Mouse (Mus musculus): ENCODE measurements around the gene Mdga1. TPM values are rescaled to one million over a fixed set of nuclear protein-coding genes. Genes with fewer than 3 reads are reported as not detected.

The Mdga1 gene
- polyA plus RNA-seq, 1 experiment from 2014 or later: 3.3 TPM

DNA sequence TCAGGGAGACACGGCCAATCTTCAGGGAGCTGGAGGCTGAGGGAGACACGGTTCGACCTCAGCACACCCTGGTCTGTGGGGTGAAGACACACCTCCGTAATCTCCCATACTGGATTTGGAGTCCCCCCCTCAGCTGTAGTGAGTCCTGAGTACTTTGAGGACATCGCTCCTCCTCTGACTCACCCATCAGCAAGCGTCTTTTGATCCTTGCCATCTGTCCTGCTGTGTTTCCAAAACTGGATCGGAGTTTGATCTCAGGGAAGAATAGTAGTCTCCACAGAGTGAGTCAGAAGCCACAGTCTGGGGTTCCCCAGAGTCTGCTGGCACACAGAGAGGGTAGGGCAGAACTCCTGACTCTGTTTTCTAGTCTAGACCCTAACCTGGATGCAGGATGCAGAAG is 150.9 kb downstream of the Mdga1 start:
- Histone ChIP-seq H3K27me3 (ENCODE audit: control insufficient read depth, insufficient read depth, low read depth, low read length) (no peaks in the 10 kb centered on the region), H3K4me2 (ENCODE audit: low read depth, low read length) (no peak overlapping the region), H3K9me3 (ENCODE audit: control insufficient read depth, low read length) (no peaks in the 10 kb centered on the region), H3K9ac (ENCODE audit: low read length) (no peak overlapping the region), H3K27ac (ENCODE audit: low read length) (no peak overlapping the region), H3K4me1 (replicated peaks; ENCODE audit: control insufficient read depth, insufficient read depth, low read length) (peaks cover 19% of the 10 kb centered on the region), H3K4me3 (ENCODE audit: low read length) (no peak overlapping the region), H3K36me3 (ENCODE audit: control insufficient read depth, insufficient read depth, low read length) (no peaks in the 10 kb centered on the region)
- ATAC-seq (ENCODE audit: low read depth): peak; percentile 62
- WGBS: 66% methylated on average over 7 of the region's 7 CpGs

DNA sequence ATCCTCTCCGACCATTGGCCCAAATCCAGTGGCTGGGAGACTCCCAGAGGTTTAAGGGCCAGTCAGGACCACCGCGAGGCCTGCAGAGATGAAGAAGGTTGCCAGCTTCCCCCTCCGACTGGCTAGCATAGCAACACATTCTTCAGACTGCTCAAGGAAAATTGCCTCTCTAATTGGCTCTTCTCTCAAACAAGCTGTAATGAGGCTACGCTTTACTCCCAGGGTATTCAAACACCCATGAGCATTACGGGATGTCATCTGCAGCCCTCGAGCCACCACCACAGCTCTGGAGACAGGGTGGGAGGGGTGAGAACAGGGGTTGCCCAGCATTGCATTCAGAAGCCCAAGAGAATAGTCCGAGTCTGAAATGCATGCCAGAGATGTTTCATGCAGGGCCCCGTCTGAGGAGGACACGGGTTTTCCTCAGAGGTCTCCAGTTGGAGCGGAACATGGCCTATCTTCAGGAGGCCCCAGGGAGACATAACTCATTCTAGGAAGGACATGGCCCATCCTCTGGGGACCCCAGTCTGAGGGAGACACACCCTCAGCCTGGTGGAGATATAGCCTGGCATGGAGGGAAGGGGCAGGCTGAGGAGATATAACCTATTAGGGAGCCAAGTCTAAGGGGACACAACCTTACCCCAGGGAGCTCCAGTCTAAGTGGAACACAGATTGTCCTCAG is 151.5 kb downstream of the Mdga1 start:
- H3K4me3 ChIP-seq (ENCODE audit: low read length): no peak overlapping the region
- no peaks in the 10 kb centered on the region for H3K27me3 ChIP-seq (ENCODE audit: control insufficient read depth, insufficient read depth, low read depth, low read length)
- no peak overlapping the region for H3K4me2 ChIP-seq (ENCODE audit: low read depth, low read length)
- 49% methylated on average over 11 of the region's 11 CpGs for WGBS
- H3K9ac ChIP-seq (ENCODE audit: low read length): no peak overlapping the region
- no peak overlapping the region for H3K27ac ChIP-seq (ENCODE audit: low read length)
- peak; percentile 21; the same call in 1 of the 2 replicates for ATAC-seq (ENCODE audit: low read depth)
- H3K4me1 ChIP-seq (replicated peaks; ENCODE audit: control insufficient read depth, insufficient read depth, low read length): peaks cover 14% of the 10 kb centered on the region
- no peaks in the 10 kb centered on the region for H3K36me3 ChIP-seq (ENCODE audit: control insufficient read depth, insufficient read depth, low read length)
- no peaks in the 10 kb centered on the region for H3K9me3 ChIP-seq (ENCODE audit: control insufficient read depth, low read length)

DNA sequence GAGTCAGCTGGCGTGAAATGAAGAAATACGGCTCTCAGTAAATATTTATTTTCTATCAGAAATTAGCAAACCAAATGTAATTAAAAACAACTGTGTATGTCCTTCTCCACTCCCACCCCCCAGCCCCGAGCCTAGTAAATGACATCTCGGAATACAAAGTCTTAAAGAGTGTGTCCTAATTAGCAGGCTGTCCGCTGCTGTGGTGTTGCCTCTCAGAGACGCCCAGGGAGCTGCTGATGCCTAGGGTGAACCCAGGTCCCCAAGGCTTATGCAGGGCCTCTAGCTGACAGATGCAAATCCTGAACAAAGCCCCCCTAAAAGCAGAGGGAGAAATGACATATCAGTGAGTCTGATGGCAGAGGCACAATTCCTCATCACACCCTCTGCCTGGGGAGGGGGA is 155.1 kb downstream of the Mdga1 start:
- Histone ChIP-seq H3K27ac (ENCODE audit: low read length) (no peak overlapping the region), H3K27me3 (ENCODE audit: control insufficient read depth, insufficient read depth, low read depth, low read length) (no peaks in the 10 kb centered on the region), H3K4me1 (replicated peaks; ENCODE audit: control insufficient read depth, insufficient read depth, low read length) (peaks cover 14% of the 10 kb centered on the region), H3K9me3 (ENCODE audit: control insufficient read depth, low read length) (no peaks in the 10 kb centered on the region), H3K4me3 (ENCODE audit: low read length) (no peak overlapping the region), H3K4me2 (ENCODE audit: low read depth, low read length) (no peak overlapping the region), H3K9ac (ENCODE audit: low read length) (no peak overlapping the region), H3K36me3 (ENCODE audit: control insufficient read depth, insufficient read depth, low read length) (no peaks in the 10 kb centered on the region)
- ATAC-seq (ENCODE audit: low read depth): no peak
- 42% methylated on average over 6 of the region's 6 CpGs for WGBS

DNA sequence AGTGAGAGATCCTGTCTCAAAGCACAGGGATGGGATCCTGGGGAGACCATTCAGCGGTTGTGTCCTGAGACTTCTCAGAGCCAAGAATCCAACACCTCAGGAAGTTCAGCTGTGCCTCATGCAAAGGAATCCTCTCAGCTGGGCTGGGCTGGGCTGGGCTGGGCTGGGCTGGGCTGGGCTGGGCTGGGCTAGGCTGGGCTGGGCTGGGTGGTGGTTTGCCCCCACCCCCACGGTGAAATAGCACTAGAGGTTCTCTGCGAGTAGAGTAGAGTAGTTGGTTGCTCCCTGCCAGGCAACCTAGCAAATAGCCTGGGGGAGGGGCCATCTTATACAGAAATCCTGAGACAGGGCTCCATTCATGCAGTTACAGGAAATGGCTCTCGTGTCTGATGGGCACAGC is 156.6 kb downstream of the Mdga1 start:
- Histone ChIP-seq H3K9me3 (ENCODE audit: control insufficient read depth, low read length) (no peaks in the 10 kb centered on the region), H3K4me1 (replicated peaks; ENCODE audit: control insufficient read depth, insufficient read depth, low read length) (peaks cover 7% of the 10 kb centered on the region; the same call in 1 of the 2 replicates), H3K36me3 (ENCODE audit: control insufficient read depth, insufficient read depth, low read length) (no peaks in the 10 kb centered on the region), H3K27ac (ENCODE audit: low read length) (no peak overlapping the region), H3K4me3 (ENCODE audit: low read length) (no peak overlapping the region), H3K4me2 (ENCODE audit: low read depth, low read length) (no peak overlapping the region), H3K9ac (ENCODE audit: low read length) (no peak overlapping the region), H3K27me3 (ENCODE audit: control insufficient read depth, insufficient read depth, low read depth, low read length) (no peaks in the 10 kb centered on the region)
- peak; percentile 75 for ATAC-seq (ENCODE audit: low read depth)
- WGBS: 13% methylated on average over 4 of the region's 4 CpGs

DNA sequence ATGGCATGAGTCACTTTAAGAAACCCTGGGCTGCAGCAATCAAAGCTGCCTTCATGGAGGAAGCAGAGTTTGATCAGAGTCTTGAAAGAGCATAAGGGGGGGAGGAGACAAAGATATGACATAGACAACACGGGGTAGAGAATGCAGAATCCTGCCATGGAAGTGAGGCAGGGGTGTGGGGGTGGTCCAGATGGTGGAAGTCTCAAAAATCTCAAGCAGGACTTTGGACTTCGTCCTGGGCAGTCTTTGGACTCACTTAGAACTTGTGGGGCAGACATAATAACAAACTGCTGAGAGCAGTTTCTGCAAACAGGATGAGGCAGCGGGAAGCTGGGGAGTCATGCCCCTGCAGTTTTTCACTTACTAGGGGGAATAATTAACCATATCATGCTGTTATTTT is 166.3 kb downstream of the Mdga1 start:
- Histone ChIP-seq H3K4me1 (replicated peaks; ENCODE audit: control insufficient read depth, insufficient read depth, low read length) (no peaks in the 10 kb centered on the region), H3K9me3 (ENCODE audit: control insufficient read depth, low read length) (no peaks in the 10 kb centered on the region), H3K4me2 (ENCODE audit: low read depth, low read length) (no peak overlapping the region), H3K27ac (ENCODE audit: low read length) (no peak overlapping the region), H3K9ac (ENCODE audit: low read length) (no peak overlapping the region), H3K4me3 (ENCODE audit: low read length) (no peak overlapping the region), H3K36me3 (ENCODE audit: control insufficient read depth, insufficient read depth, low read length) (no peaks in the 10 kb centered on the region), H3K27me3 (ENCODE audit: control insufficient read depth, insufficient read depth, low read depth, low read length) (no peaks in the 10 kb centered on the region)
- WGBS: 51% methylated on average over 3 of the region's 3 CpGs
- ATAC-seq (ENCODE audit: low read depth): no peak

DNA sequence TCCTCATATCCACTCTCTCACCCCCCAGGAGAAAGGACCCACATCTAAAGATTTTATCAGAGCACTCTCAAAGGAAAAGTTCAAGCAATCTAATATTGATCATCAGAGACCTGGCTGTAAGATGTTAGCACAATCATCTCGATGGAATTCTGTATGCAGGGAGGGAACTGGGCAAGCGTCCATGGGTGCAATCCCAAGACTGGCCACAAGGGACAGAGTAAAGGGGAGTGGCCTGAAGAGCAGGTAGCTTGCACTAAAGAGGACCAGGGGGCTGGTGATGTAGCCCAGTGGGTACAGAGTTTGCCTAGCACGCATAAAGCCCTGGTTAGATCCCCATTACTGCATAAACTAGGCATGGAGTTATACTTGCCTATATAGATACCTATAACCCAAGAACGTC is 168.5 kb downstream of the Mdga1 start:
- 21% methylated on average over 4 of the region's 4 CpGs for WGBS
- H3K9me3 ChIP-seq (ENCODE audit: control insufficient read depth, low read length): no peaks in the 10 kb centered on the region
- no peak for ATAC-seq (ENCODE audit: low read depth)

DNA sequence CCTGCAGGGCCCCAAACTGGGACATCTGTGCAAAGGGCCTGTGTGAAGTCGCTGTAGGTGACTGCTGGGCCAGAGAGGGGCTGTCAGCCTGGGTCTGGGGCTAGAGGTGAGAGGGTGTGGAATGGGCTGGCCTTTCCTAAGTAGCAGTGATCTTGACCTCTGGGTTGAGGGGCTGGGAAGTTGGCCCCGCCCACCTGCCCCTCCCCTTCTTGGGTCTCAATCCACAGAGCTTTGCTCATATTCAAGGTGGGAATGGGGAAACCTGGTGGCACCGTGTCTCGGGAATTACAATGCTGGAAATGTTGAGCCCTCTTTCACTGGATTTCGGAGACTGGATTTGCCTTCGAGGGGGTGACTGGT is 169.8 kb downstream of the Mdga1 start:
- WGBS: 50% methylated on average over 6 of the region's 6 CpGs
- Histone ChIP-seq H3K27me3 (ENCODE audit: control insufficient read depth, insufficient read depth, low read depth, low read length) (peaks cover 5% of the 10 kb centered on the region; the same call in 1 of the 2 replicates), H3K27ac (ENCODE audit: low read length) (no peak overlapping the region), H3K4me2 (ENCODE audit: low read depth, low read length) (no peak overlapping the region), H3K4me3 (ENCODE audit: low read length) (no peak overlapping the region), H3K36me3 (ENCODE audit: control insufficient read depth, insufficient read depth, low read length) (no peaks in the 10 kb centered on the region), H3K9ac (ENCODE audit: low read length) (no peak overlapping the region), H3K4me1 (replicated peaks; ENCODE audit: control insufficient read depth, insufficient read depth, low read length) (peaks cover 4% of the 10 kb centered on the region; the same call in 1 of the 2 replicates), H3K9me3 (ENCODE audit: control insufficient read depth, low read length) (no peaks in the 10 kb centered on the region)
- no peak for ATAC-seq (ENCODE audit: low read depth)

More for the DNA sequence above, 168.5 kb downstream of the Mdga1 start:
- H3K27ac ChIP-seq (ENCODE audit: low read length): no peak overlapping the region
- no peak overlapping the region for H3K4me3 ChIP-seq (ENCODE audit: low read length)
- H3K9ac ChIP-seq (ENCODE audit: low read length): no peak overlapping the region
- H3K4me2 ChIP-seq (ENCODE audit: low read depth, low read length): no peak overlapping the region
- no peaks in the 10 kb centered on the region for H3K36me3 ChIP-seq (ENCODE audit: control insufficient read depth, insufficient read depth, low read length)
- H3K4me1 ChIP-seq (replicated peaks; ENCODE audit: control insufficient read depth, insufficient read depth, low read length): no peaks in the 10 kb centered on the region
- no peaks in the 10 kb centered on the region for H3K27me3 ChIP-seq (ENCODE audit: control insufficient read depth, insufficient read depth, low read depth, low read length)

DNA sequence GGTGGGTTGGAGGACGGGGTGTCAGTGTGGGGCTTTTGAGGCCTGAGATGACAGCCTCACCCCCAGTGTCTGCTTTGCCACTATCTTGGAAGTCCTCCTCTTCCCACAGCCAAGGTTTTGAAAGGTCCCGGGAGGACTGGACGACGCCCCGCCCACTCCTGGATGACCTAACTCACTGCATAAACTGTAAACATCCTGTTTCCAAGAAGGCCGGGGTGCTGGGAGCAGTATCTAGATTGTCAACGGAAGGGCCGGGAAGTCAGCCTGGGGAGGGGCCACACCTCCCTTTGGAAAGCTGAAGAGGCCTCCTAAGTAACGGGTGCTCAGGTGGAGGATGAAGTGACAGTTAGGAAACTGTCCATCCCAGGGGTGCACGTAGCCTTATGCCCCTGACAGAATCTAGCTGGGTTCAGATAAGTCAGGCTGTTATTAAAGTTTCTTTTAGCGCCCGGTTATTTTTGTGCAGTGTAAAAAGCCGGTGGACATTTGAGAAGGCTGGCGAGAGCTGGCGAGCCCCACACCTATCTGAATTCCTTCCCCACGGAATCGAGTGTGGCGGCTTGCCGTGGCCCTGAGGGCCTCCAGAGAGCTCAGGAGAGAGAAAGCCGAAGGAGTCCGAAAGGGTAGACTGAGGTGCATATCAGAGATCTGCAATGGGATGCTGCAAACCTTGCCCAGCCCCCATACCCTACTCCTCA is 170.3 kb downstream of the Mdga1 start:
- H3K27me3 ChIP-seq (ENCODE audit: control insufficient read depth, insufficient read depth, low read depth, low read length): peaks cover 8% of the 10 kb centered on the region; the same call in 1 of the 2 replicates

DNA sequence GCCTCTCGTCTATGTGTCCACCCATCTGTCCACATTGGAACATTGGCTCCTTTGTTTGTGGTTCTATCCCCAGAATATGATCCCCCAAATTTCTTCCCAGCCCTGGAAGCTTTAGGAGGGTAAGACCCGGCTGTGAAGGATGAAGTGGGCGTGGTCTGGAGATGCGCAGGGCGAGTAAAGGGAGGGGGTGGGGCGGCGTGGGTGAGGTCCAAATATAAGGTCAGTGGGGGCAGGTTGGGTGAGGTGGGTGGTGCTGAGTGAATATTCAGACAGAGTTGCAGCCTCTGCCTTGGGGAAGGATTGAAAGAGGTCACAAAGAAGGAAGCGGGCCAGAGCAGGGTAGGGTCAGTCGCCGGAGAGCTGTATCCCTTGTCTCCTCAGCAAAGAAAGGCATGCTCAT is 171.7 kb downstream of the Mdga1 start:
- Histone ChIP-seq H3K36me3 (ENCODE audit: control insufficient read depth, insufficient read depth, low read length) (no peaks in the 10 kb centered on the region), H3K4me2 (ENCODE audit: low read depth, low read length) (no peak overlapping the region), H3K27me3 (ENCODE audit: control insufficient read depth, insufficient read depth, low read depth, low read length) (peaks cover 8% of the 10 kb centered on the region; the same call in 1 of the 2 replicates), H3K27ac (ENCODE audit: low read length) (no peak overlapping the region), H3K9me3 (ENCODE audit: control insufficient read depth, low read length) (no peaks in the 10 kb centered on the region), H3K9ac (ENCODE audit: low read length) (no peak overlapping the region), H3K4me1 (replicated peaks; ENCODE audit: control insufficient read depth, insufficient read depth, low read length) (peaks cover 6% of the 10 kb centered on the region; the same call in 1 of the 2 replicates), H3K4me3 (ENCODE audit: low read length) (no peak overlapping the region)
- no peak for ATAC-seq (ENCODE audit: low read depth)
- WGBS: 48% methylated on average over 10 of the region's 10 CpGs

More for the DNA sequence above, 170.3 kb downstream of the Mdga1 start:
- H3K4me1 ChIP-seq (replicated peaks; ENCODE audit: control insufficient read depth, insufficient read depth, low read length): peaks cover 6% of the 10 kb centered on the region; the same call in 1 of the 2 replicates
- H3K4me2 ChIP-seq (ENCODE audit: low read depth, low read length): no peak overlapping the region
- H3K9ac ChIP-seq (ENCODE audit: low read length): no peak overlapping the region
- no peaks in the 10 kb centered on the region for H3K9me3 ChIP-seq (ENCODE audit: control insufficient read depth, low read length)
- H3K36me3 ChIP-seq (ENCODE audit: control insufficient read depth, insufficient read depth, low read length): no peaks in the 10 kb centered on the region
- 61% methylated on average over 21 of the region's 21 CpGs for WGBS
- H3K4me3 ChIP-seq (ENCODE audit: low read length): no peak overlapping the region
- no peak overlapping the region for H3K27ac ChIP-seq (ENCODE audit: low read length)
- no peak for ATAC-seq (ENCODE audit: low read depth)

Measured in lung, embryonic 16.5 days (tissue).